Mouse (Mus musculus): Measurements from ENCODE around the gene Atrnl1.

- TF ChIP-seq CTCF (IDR thresholded peaks at IDR 0.05; ENCODE audit: control insufficient read depth, insufficient read depth, low read length) (no peak), POLR2A (IDR thresholded peaks at IDR 0.05; ENCODE audit: borderline replicate concordance, control insufficient read depth, low read depth, low read length) (no peak)
Measured at GRCm38 (mm10) chr19:58043120-58043519, 432.3 kb downstream of the Atrnl1 start.

All from bone marrow, adult 2 months (tissue).